Mouse (Mus musculus) bone marrow macrophage, adult 2 months (primary cell): ENCODE measurements around the gene Sct. TPM values are rescaled to one million over a fixed set of nuclear protein-coding genes. Genes with fewer than 3 reads are reported as not detected.

Experiments used
- H3K27ac ChIP-seq: 2 replicates; pipeline ENCODE4 v1.5.1; 2012; ENCODE audit warnings: low read depth, low read length; ENCODE audit not compliant: insufficient read depth
- H3K4me1 ChIP-seq: 2 replicates; pipeline ENCODE4 v1.6.1; 2012; ENCODE audit warnings: low read length; ENCODE audit not compliant: control insufficient read depth, insufficient read depth
- H3K4me3 ChIP-seq: 2 replicates; pipeline ENCODE4 v1.5.1; 2012; ENCODE audit warnings: mild to moderate bottlenecking, low read length, moderate library complexity; ENCODE audit not compliant: insufficient read depth
- CTCF ChIP-seq: IDR thresholded peaks from 2 replicates; pipeline ENCODE4 v1.5.1; 2012; ENCODE audit warnings: low read depth, mild to moderate bottlenecking, low read length, moderate library complexity
- POLR2A ChIP-seq: IDR thresholded peaks from 2 replicates; pipeline ENCODE4 v1.6.1; 2012; ENCODE audit warnings: mild to moderate bottlenecking, low read depth, low read length, borderline replicate concordance
- polyA plus RNA-seq: library from polyadenylated mRNA; stranded (reverse); fragments of >200 nt; gene quantifications from 2 replicates; pipeline ENCODE4 v1.2.4, GENCODE M21; 2012; ENCODE audit not compliant: missing spikeins, insufficient read depth, insufficient read length

Sct gene
- polyA plus RNA-seq, 1 experiment = not detected

GRCm38 (mm10) chr7:141291921-141292582 is 13.1 kb upstream of the Sct start, which contains the start of gene Drd4:
TSS of gene Drd4 (plus strand) at chr7:141292006.
- no peak for TF ChIP-seq CTCF
- TF ChIP-seq POLR2A = no peak
- Histone ChIP-seq H3K4me1 (no peaks in the 10 kb centered on the region), H3K4me3 (no peak within 1 kb of the TSS), H3K27ac (no peak within 1 kb of the TSS)

GRCm38 (mm10) chr7:141288042-141288441 is 9.1 kb upstream of the Sct start:
- TF ChIP-seq CTCF (no peak), POLR2A (no peak)
- Histone ChIP-seq H3K4me1 (no peaks in the 10 kb centered on the region), H3K4me3 (no peak overlapping the region), H3K27ac (no peak overlapping the region)

GRCm38 (mm10) chr7:141282756-141283155 is 3.8 kb upstream of the Sct start:
- TF ChIP-seq CTCF = no peak
- no peak for TF ChIP-seq POLR2A
- H3K4me3 ChIP-seq = no peak overlapping the region
- no peak overlapping the region for H3K27ac ChIP-seq
- no peaks in the 10 kb centered on the region for H3K4me1 ChIP-seq

- no peaks in the 10 kb centered on the region for H3K4me1 ChIP-seq
- no peak overlapping the region for H3K4me3 ChIP-seq
- no peak overlapping the region for H3K27ac ChIP-seq
- TF ChIP-seq POLR2A (no peak), CTCF (no peak)
Observed at GRCm38 (mm10) chr7:141281442-141281841, 2.5 kb upstream of the Sct start.

- H3K4me3 ChIP-seq = no peak overlapping the region
- no peaks in the 10 kb centered on the region for H3K4me1 ChIP-seq
- no peak overlapping the region for H3K27ac ChIP-seq
- TF ChIP-seq CTCF (no peak), POLR2A (no peak)
Observed at GRCm38 (mm10) chr7:141277701-141278678, 943 bp downstream of the Sct start.

- no peak within 1 kb of the TSS for H3K4me3 ChIP-seq
- no peak for TF ChIP-seq POLR2A
- no peaks in the 10 kb centered on the region for H3K4me1 ChIP-seq
- H3K27ac ChIP-seq = no peak within 1 kb of the TSS
Observed at GRCm38 (mm10) chr7:141276546-141276945, 2.4 kb downstream of the Sct start, which contains the start of gene Cdhr5. TSS of gene Cdhr5 (minus strand) at chr7:141276786.

GRCm38 (mm10) chr7:141275356-141275755 is 3.6 kb downstream of the Sct start:
- TF ChIP-seq CTCF (no peak), POLR2A (no peak)
- Histone ChIP-seq H3K4me1 (no peaks in the 10 kb centered on the region), H3K4me3 (no peak overlapping the region), H3K27ac (no peak overlapping the region)

GRCm38 (mm10) chr7:141270631-141271030 is 8.3 kb downstream of the Sct start:
- Histone ChIP-seq H3K4me1 (peaks cover 16% of the 10 kb centered on the region), H3K27ac (no peak overlapping the region)
- TF ChIP-seq POLR2A (no peak), CTCF (no peak)

GRCm38 (mm10) chr7:141269273-141269545 is 9.7 kb downstream of the Sct start:
- TF ChIP-seq CTCF (no peak), POLR2A (no peak)
- peak overlapping the region; percentile 53 for H3K4me3 ChIP-seq
- peaks cover 23% of the 10 kb centered on the region for H3K4me1 ChIP-seq
- H3K27ac ChIP-seq = peak overlapping the region; percentile 42

More at GRCm38 (mm10) chr7:141270631-141271030, 8.3 kb downstream of the Sct start:
- no peak overlapping the region for H3K4me3 ChIP-seq
